Mouse (Mus musculus): ENCODE measurements around the gene Oaf. TPM values are rescaled to one million over a fixed set of nuclear protein-coding genes. Genes with fewer than 3 reads are reported as not detected.

Gene Oaf
- polyA plus RNA-seq, 1 experiment from 2014 or later: 7.0 TPM

DNA sequence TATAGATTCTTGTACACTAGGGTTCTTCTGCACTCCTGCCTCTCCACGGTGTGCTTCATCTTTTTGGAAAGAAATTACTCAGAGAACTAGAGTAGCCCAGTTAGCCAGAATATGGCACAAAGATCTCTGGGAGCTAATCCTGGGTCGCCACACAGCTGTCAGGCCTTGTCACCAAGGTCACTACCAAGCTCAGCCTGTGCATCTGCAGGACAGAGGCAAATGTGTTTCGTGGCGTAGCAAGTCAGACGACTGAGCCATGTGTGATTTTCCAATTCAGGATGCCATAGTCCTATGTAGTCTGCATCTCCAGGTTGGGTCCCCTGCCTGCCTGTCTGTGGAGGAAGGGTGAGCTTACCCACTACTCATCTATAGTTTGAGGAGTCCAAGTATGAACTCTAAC lies 6.7 kb downstream of the Oaf start:
- Histone ChIP-seq H3K27me3 (replicated peaks; ENCODE audit: control insufficient read depth, insufficient read depth, low read length) (no peaks in the 10 kb centered on the region), H3K36me3 (ENCODE audit: control insufficient read depth, insufficient read depth, low read length) (no peaks in the 10 kb centered on the region), H3K27ac (ENCODE audit: low read depth, low read length) (no peak overlapping the region), H3K4me3 (ENCODE audit: low read depth, low read length) (no peak overlapping the region), H3K4me1 (ENCODE audit: control insufficient read depth, insufficient read depth, low read length) (no peaks in the 10 kb centered on the region), H3K9me3 (replicated peaks; ENCODE audit: control insufficient read depth, low read length) (no peaks in the 10 kb centered on the region), H3K4me2 (ENCODE audit: low read length) (no peak overlapping the region), H3K9ac (ENCODE audit: low read length) (no peak overlapping the region)
- 79% methylated on average over 5 of the region's 5 CpGs for WGBS
- DNase-seq (ENCODE audit: low spot score): no peak
- no peak for ATAC-seq

DNA sequence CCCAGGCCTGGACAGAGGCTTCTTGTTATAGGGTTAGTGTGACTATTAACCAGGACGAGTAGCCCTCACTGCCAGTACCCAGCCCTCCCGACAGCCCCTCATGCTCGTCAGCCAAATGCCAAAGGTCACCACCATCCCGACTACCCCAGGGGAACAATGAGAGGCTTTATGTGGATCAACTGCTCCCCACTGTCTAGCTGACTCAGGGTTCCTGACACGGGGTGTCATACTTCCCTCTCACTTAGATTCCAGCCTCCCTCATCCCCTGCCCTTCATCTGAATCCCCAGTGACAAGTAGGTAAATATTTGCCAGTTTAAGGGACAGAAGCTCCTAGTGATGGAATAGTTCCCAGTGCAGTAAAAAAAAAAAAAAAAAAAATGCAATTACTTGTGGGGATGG lies 7.4 kb downstream of the Oaf start:
- WGBS: 10% methylated on average over 5 of the region's 5 CpGs
- H3K4me1 ChIP-seq (ENCODE audit: control insufficient read depth, insufficient read depth, low read length): no peaks in the 10 kb centered on the region
- no peaks in the 10 kb centered on the region for H3K27me3 ChIP-seq (replicated peaks; ENCODE audit: control insufficient read depth, insufficient read depth, low read length)
- no peaks in the 10 kb centered on the region for H3K36me3 ChIP-seq (ENCODE audit: control insufficient read depth, insufficient read depth, low read length)
- no peak overlapping the region for H3K4me2 ChIP-seq (ENCODE audit: low read length)
- ATAC-seq: no peak
- H3K27ac ChIP-seq (ENCODE audit: low read depth, low read length): no peak overlapping the region
- DNase-seq (ENCODE audit: low spot score): no peak
- H3K9ac ChIP-seq (ENCODE audit: low read length): no peak overlapping the region
- H3K9me3 ChIP-seq (replicated peaks; ENCODE audit: control insufficient read depth, low read length): no peaks in the 10 kb centered on the region
- H3K4me3 ChIP-seq (ENCODE audit: low read depth, low read length): no peak overlapping the region

DNA sequence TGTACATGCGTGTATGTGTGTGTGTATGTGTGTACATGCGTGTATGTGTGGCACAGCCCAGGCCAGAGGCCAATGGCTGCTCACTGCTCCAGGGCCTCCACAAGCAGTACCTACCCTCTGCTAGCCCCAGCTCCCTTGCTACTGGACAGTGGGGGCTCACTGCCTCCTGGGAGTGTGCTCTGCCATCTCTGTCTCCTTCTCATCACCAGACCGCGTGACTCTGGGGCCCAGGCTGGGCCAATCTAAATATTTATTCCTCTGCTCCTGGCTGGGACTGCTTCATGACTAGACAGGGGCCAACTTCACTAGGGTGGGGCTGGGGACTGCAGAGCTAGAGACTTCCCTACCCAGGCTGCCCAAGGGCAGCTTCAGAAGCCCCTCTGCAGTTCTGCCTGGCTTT lies 7.9 kb downstream of the Oaf start:
- ATAC-seq: no peak
- DNase-seq (ENCODE audit: low spot score): no peak
- no peaks in the 10 kb centered on the region for H3K36me3 ChIP-seq (ENCODE audit: control insufficient read depth, insufficient read depth, low read length)
- H3K9ac ChIP-seq (ENCODE audit: low read length): no peak overlapping the region
- H3K27ac ChIP-seq (ENCODE audit: low read depth, low read length): no peak overlapping the region
- no peaks in the 10 kb centered on the region for H3K27me3 ChIP-seq (replicated peaks; ENCODE audit: control insufficient read depth, insufficient read depth, low read length)
- no peak overlapping the region for H3K4me3 ChIP-seq (ENCODE audit: low read depth, low read length)
- no peaks in the 10 kb centered on the region for H3K9me3 ChIP-seq (replicated peaks; ENCODE audit: control insufficient read depth, low read length)
- H3K4me2 ChIP-seq (ENCODE audit: low read length): no peak overlapping the region
- 82% methylated on average over 4 of the region's 4 CpGs for WGBS
- H3K4me1 ChIP-seq (ENCODE audit: control insufficient read depth, insufficient read depth, low read length): no peaks in the 10 kb centered on the region

- ATAC-seq: no peak
- no peak overlapping the region for H3K4me2 ChIP-seq (ENCODE audit: low read length)
- WGBS: 69% methylated on average over 4 of the region's 4 CpGs
- no peaks in the 10 kb centered on the region for H3K4me1 ChIP-seq (ENCODE audit: control insufficient read depth, insufficient read depth, low read length)
- H3K36me3 ChIP-seq (ENCODE audit: control insufficient read depth, insufficient read depth, low read length): no peaks in the 10 kb centered on the region
- DNase-seq (ENCODE audit: low spot score): no peak
- H3K27ac ChIP-seq (ENCODE audit: low read depth, low read length): no peak overlapping the region
- H3K9me3 ChIP-seq (replicated peaks; ENCODE audit: control insufficient read depth, low read length): no peaks in the 10 kb centered on the region
- H3K4me3 ChIP-seq (ENCODE audit: low read depth, low read length): no peak overlapping the region
- H3K9ac ChIP-seq (ENCODE audit: low read length): no peak overlapping the region
- H3K27me3 ChIP-seq (replicated peaks; ENCODE audit: control insufficient read depth, insufficient read depth, low read length): no peaks in the 10 kb centered on the region
These were observed 8.8 kb downstream of the Oaf start for GRCm38 (mm10) chr9:43230886-43231285.

- WGBS: 91% methylated on average over 7 of the region's 7 CpGs
- Histone ChIP-seq H3K4me1 (ENCODE audit: control insufficient read depth, insufficient read depth, low read length) (no peaks in the 10 kb centered on the region), H3K27me3 (replicated peaks; ENCODE audit: control insufficient read depth, insufficient read depth, low read length) (no peaks in the 10 kb centered on the region), H3K27ac (ENCODE audit: low read depth, low read length) (no peak overlapping the region), H3K9me3 (replicated peaks; ENCODE audit: control insufficient read depth, low read length) (no peaks in the 10 kb centered on the region), H3K36me3 (ENCODE audit: control insufficient read depth, insufficient read depth, low read length) (no peaks in the 10 kb centered on the region), H3K4me3 (ENCODE audit: low read depth, low read length) (no peak overlapping the region), H3K4me2 (ENCODE audit: low read length) (no peak overlapping the region), H3K9ac (ENCODE audit: low read length) (no peak overlapping the region)
- no peak for DNase-seq (ENCODE audit: low spot score)
- ATAC-seq: no peak
These were observed 9.7 kb downstream of the Oaf start for GRCm38 (mm10) chr9:43229962-43230361.

GRCm38 (mm10) chr9:43229398-43229895 lies 10.3 kb downstream of the Oaf start:
- DNase-seq (ENCODE audit: low spot score): no peak
- H3K9me3 ChIP-seq (replicated peaks; ENCODE audit: control insufficient read depth, low read length): no peaks in the 10 kb centered on the region
- H3K4me3 ChIP-seq (ENCODE audit: low read depth, low read length): no peak overlapping the region
- ATAC-seq: no peak
- H3K4me2 ChIP-seq (ENCODE audit: low read length): no peak overlapping the region
- H3K27me3 ChIP-seq (replicated peaks; ENCODE audit: control insufficient read depth, insufficient read depth, low read length): no peaks in the 10 kb centered on the region
- no peak overlapping the region for H3K9ac ChIP-seq (ENCODE audit: low read length)
- H3K4me1 ChIP-seq (ENCODE audit: control insufficient read depth, insufficient read depth, low read length): no peaks in the 10 kb centered on the region
- 95% methylated on average over 10 of the region's 10 CpGs for WGBS
- H3K36me3 ChIP-seq (ENCODE audit: control insufficient read depth, insufficient read depth, low read length): no peaks in the 10 kb centered on the region
- H3K27ac ChIP-seq (ENCODE audit: low read depth, low read length): no peak overlapping the region

DNA sequence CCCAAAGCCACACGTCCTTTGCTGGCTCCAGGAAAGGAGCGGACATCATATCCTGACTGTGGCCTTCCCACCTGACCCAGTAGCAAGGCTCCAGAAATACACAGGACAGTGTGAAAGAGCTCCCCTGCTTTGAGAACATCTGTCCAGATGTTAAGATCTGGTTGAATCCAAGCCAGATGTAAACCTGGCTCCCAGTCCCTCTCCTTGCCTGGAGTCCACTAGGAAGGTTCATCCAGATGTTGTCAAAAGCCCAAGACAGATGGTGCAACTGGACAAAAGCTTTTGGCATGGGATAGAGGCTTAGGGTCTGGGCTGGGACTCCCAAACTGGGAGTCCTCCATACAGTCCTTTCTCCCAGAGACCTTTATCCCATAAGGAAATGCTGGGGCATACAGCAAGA lies 11.0 kb downstream of the Oaf start:
- H3K4me1 ChIP-seq (ENCODE audit: control insufficient read depth, insufficient read depth, low read length): no peaks in the 10 kb centered on the region
- H3K9me3 ChIP-seq (replicated peaks; ENCODE audit: control insufficient read depth, low read length): no peaks in the 10 kb centered on the region
- no peak overlapping the region for H3K4me2 ChIP-seq (ENCODE audit: low read length)
- DNase-seq (ENCODE audit: low spot score) (no peak), ATAC-seq (no peak)
- no peak overlapping the region for H3K9ac ChIP-seq (ENCODE audit: low read length)
- H3K36me3 ChIP-seq (ENCODE audit: control insufficient read depth, insufficient read depth, low read length): no peaks in the 10 kb centered on the region
- 88% methylated on average over 2 of the region's 2 CpGs for WGBS
- no peak overlapping the region for H3K27ac ChIP-seq (ENCODE audit: low read depth, low read length)
- H3K4me3 ChIP-seq (ENCODE audit: low read depth, low read length): no peak overlapping the region
- H3K27me3 ChIP-seq (replicated peaks; ENCODE audit: control insufficient read depth, insufficient read depth, low read length): no peaks in the 10 kb centered on the region

- Histone ChIP-seq H3K9me3 (replicated peaks; ENCODE audit: control insufficient read depth, low read length) (no peaks in the 10 kb centered on the region), H3K36me3 (ENCODE audit: control insufficient read depth, insufficient read depth, low read length) (no peaks in the 10 kb centered on the region), H3K4me1 (ENCODE audit: control insufficient read depth, insufficient read depth, low read length) (no peaks in the 10 kb centered on the region), H3K4me2 (ENCODE audit: low read length) (no peak overlapping the region), H3K9ac (ENCODE audit: low read length) (no peak overlapping the region), H3K27me3 (replicated peaks; ENCODE audit: control insufficient read depth, insufficient read depth, low read length) (no peaks in the 10 kb centered on the region), H3K4me3 (ENCODE audit: low read depth, low read length) (no peak overlapping the region), H3K27ac (ENCODE audit: low read depth, low read length) (no peak overlapping the region)
- WGBS: 90% methylated on average over 8 of the region's 8 CpGs
- DNase-seq (ENCODE audit: low spot score): no peak
- no peak for ATAC-seq
These were observed 12.1 kb downstream of the Oaf start for GRCm38 (mm10) chr9:43227626-43228025.

- H3K36me3 ChIP-seq (ENCODE audit: control insufficient read depth, insufficient read depth, low read length): no peaks in the 10 kb centered on the region
- H3K27ac ChIP-seq (ENCODE audit: low read depth, low read length): no peak overlapping the region
- H3K4me1 ChIP-seq (ENCODE audit: control insufficient read depth, insufficient read depth, low read length): no peaks in the 10 kb centered on the region
- no peak for DNase-seq (ENCODE audit: low spot score)
- no peak overlapping the region for H3K4me2 ChIP-seq (ENCODE audit: low read length)
- no peak overlapping the region for H3K4me3 ChIP-seq (ENCODE audit: low read depth, low read length)
- no peak for ATAC-seq
- WGBS: 85% methylated on average over 9 of the region's 9 CpGs
- no peak overlapping the region for H3K9ac ChIP-seq (ENCODE audit: low read length)
- no peaks in the 10 kb centered on the region for H3K9me3 ChIP-seq (replicated peaks; ENCODE audit: control insufficient read depth, low read length)
- no peaks in the 10 kb centered on the region for H3K27me3 ChIP-seq (replicated peaks; ENCODE audit: control insufficient read depth, insufficient read depth, low read length)
These were observed 13.0 kb downstream of the Oaf start for GRCm38 (mm10) chr9:43226573-43227160.

All from forebrain, embryonic 14.5 days (tissue).